Mouse (Mus musculus) inflammation-experienced regulatory T-cells, adult 6 months (primary cell): Measurements from ENCODE around the gene Tmem178. TPM values are rescaled to one million over a fixed set of nuclear protein-coding genes. Genes with fewer than 3 reads are reported as not detected.

Experiments
- ATAC-seq: one replicate; pipeline ENCODE4 v1.8.0; 2017
- polyA plus RNA-seq, 3 experiments: library from polyadenylated mRNA; unstranded; fragments of 100-300 nt; shearing (Covaris generic); gene quantifications; one replicate each; pipeline ENCODE4 v1.2.1; 2017

Gene Tmem178
- polyA plus RNA-seq, 3 experiments from 2014 or later: not detected

- ATAC-seq: no peak
Measured at GRCm38 (mm10) chr17:80998958-80999357, 54.5 kb downstream of the Tmem178 start.

- no peak for ATAC-seq
Measured at GRCm38 (mm10) chr17:81001010-81001409, 56.6 kb downstream of the Tmem178 start.

GRCm38 (mm10) chr17:81001647-81002046 is 57.2 kb downstream of the Tmem178 start:
- ATAC-seq: no peak

GRCm38 (mm10) chr17:81002130-81002529 is 57.7 kb downstream of the Tmem178 start:
- no peak for ATAC-seq

GRCm38 (mm10) chr17:81004454-81004853 is 60.0 kb downstream of the Tmem178 start:
- no peak for ATAC-seq

- ATAC-seq: no peak
Measured at GRCm38 (mm10) chr17:81005292-81005691, 60.9 kb downstream of the Tmem178 start.

- no peak for ATAC-seq
Measured at GRCm38 (mm10) chr17:81009112-81009511, 64.7 kb downstream of the Tmem178 start.

GRCm38 (mm10) chr17:81010199-81010598 is 65.8 kb downstream of the Tmem178 start:
- ATAC-seq: no peak

- no peak for ATAC-seq
Measured at GRCm38 (mm10) chr17:81010844-81011685, 66.6 kb downstream of the Tmem178 start.

GRCm38 (mm10) chr17:81015814-81016447 is 71.5 kb downstream of the Tmem178 start:
- peak; percentile 48 for ATAC-seq

GRCm38 (mm10) chr17:81017132-81017531 is 72.7 kb downstream of the Tmem178 start:
- no peak for ATAC-seq

- no peak for ATAC-seq
Measured at GRCm38 (mm10) chr17:81027331-81027730, 82.9 kb downstream of the Tmem178 start.

GRCm38 (mm10) chr17:81031830-81032442 is 87.5 kb downstream of the Tmem178 start:
- ATAC-seq: no peak

GRCm38 (mm10) chr17:81032957-81033356 is 88.5 kb downstream of the Tmem178 start:
- ATAC-seq: no peak

- ATAC-seq: no peak
Measured at GRCm38 (mm10) chr17:81035354-81035753, 90.9 kb downstream of the Tmem178 start.

GRCm38 (mm10) chr17:81038707-81039408 is 94.4 kb downstream of the Tmem178 start:
- no peak for ATAC-seq

- no peak for ATAC-seq
Measured at GRCm38 (mm10) chr17:81041662-81042061, 97.2 kb downstream of the Tmem178 start.

GRCm38 (mm10) chr17:81044356-81044755 is 99.9 kb downstream of the Tmem178 start:
- ATAC-seq: no peak

- peak; percentile 76 for ATAC-seq
Measured at GRCm38 (mm10) chr17:81045115-81045514, 100.7 kb downstream of the Tmem178 start.

GRCm38 (mm10) chr17:81045525-81046150 is 101.2 kb downstream of the Tmem178 start:
- ATAC-seq: peak; percentile 77

GRCm38 (mm10) chr17:81047930-81048564 is 103.6 kb downstream of the Tmem178 start:
- no peak for ATAC-seq
